Comparison of ENCODE assay signal across 8 mouse cellular contexts in the genomic region with DNA sequence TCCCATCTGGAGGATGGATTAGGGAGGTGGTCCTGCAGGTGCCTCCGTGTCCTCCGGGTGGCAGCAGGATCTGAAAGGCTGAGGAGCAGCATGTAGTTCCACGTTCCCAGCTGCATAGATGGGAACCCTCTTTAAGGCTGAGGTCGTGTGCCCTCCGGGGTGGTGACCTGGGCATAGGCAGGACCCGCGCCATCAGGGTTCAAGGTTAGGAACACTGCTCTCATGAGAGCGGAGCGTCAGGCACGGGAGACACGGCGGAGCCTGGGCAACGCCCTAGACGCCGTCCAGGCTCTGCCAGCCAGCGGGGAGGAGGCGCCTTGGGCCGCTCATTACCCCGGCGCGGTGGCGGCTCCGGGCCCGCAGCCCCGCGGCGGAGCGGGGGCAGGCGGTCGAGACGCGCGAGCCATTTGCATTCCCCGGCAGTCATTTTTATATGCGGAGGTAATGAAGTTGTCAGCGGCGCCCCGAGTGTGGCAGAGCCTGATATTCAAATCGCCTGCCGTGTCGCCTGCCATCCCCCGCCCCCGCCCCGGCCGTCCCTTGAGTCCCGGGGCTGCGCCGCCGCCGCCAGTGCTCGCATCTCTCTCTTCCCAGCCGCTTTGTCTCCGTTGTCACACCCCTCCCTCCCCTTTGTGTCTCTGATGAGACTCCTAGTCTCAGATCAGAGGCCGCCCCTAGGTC.
DNase-seq lines count a peak whose midpoint lies in the region; ATAC-seq and TF ChIP-seq lines count a peak whose summit lies in the region.

No protein-coding gene starts in this region.

- 2% methylated on average over 51 of the region's 54 CpGs for WGBS in embryonic facial prominence, embryonic 14.5 days
- 2% methylated on average over 51 of the region's 54 CpGs for WGBS in heart, postnatal 0 days
- WGBS in liver, embryonic 14.5 days (ENCODE audit: insufficient replicate concordance): under 1% methylated on average over 54 of the region's 54 CpGs
- 1% methylated on average over 53 of the region's 54 CpGs for WGBS in thymus, adult 2 months

- ATAC-seq in embryonic facial prominence, embryonic 14.5 days (ENCODE audit: low read depth): peak; percentile 88
- ATAC-seq in heart, postnatal 0 days (ENCODE audit: insufficient read depth, low read depth): peak; percentile 79
- ATAC-seq in liver, embryonic 14.5 days (ENCODE audit: insufficient read depth): peak; percentile 63

- H3K4me3 ChIP-seq in embryonic facial prominence, embryonic 14.5 days (ENCODE audit: low read depth, low read length): peak overlapping the region; percentile 58
- peak overlapping the region; percentile 63 for H3K4me3 ChIP-seq in heart, postnatal 0 days (ENCODE audit: low read depth, low read length)
- H3K4me3 ChIP-seq in liver, embryonic 14.5 days (ENCODE audit: insufficient read depth in 1 of 2, low read depth in 2 of 2, low read length in 2 of 2): peak overlapping the region; percentile 41 to 53
- H3K4me3 ChIP-seq in thymus, adult 2 months (ENCODE audit: control insufficient read depth, insufficient read depth, low read length): peak overlapping the region; percentile 32

- H3K27ac ChIP-seq in embryonic facial prominence, embryonic 14.5 days (replicated peaks; ENCODE audit: low read depth, low read length): no peak overlapping the region
- no peak overlapping the region for H3K27ac ChIP-seq in heart, postnatal 0 days (ENCODE audit: low read depth)
- no peak overlapping the region for H3K27ac ChIP-seq in liver, embryonic 14.5 days
- H3K27ac ChIP-seq in thymus, adult 2 months (ENCODE audit: control insufficient read depth, insufficient read depth, low read length): no peak overlapping the region

- peak overlapping the region; percentile 67 for H3K9ac ChIP-seq in embryonic facial prominence, embryonic 14.5 days (ENCODE audit: low read depth, low read length)
- H3K9ac ChIP-seq in heart, postnatal 0 days (replicated peaks; ENCODE audit: low read depth, low read length): peak overlapping the region; percentile 40; the same call in 1 of the 2 replicates
- 0 out of 2 replicates have a peak overlapping the region, but pooled peaks have one; percentile 32 for H3K9ac ChIP-seq in liver, embryonic 14.5 days (replicated peaks)

- no peak for TF ChIP-seq EP300 in heart, postnatal 0 days (IDR thresholded peaks at IDR 0.05; ENCODE audit: low read depth)
- TF ChIP-seq EP300 in liver, embryonic 14.5 days (IDR thresholded peaks at IDR 0.05; ENCODE audit: low read depth): no peak

- H3K36me3 ChIP-seq in embryonic facial prominence, embryonic 14.5 days (ENCODE audit: control insufficient read depth, insufficient read depth, low read length): no peaks in the 10 kb centered on the region
- H3K36me3 ChIP-seq in heart, postnatal 0 days (replicated peaks; ENCODE audit: control insufficient read depth, insufficient read depth, low read length): no peaks in the 10 kb centered on the region
- H3K36me3 ChIP-seq in liver, embryonic 14.5 days (replicated peaks; ENCODE audit: control insufficient read depth, insufficient read depth, low read depth): no peaks in the 10 kb centered on the region
- H3K36me3 ChIP-seq in thymus, adult 2 months (ENCODE audit: control insufficient read depth, insufficient read depth, low read length): no peaks in the 10 kb centered on the region

- H3K9me3 ChIP-seq in embryonic facial prominence, embryonic 14.5 days (ENCODE audit: control insufficient read depth, low read length): no peaks in the 10 kb centered on the region
- no peaks in the 10 kb centered on the region for H3K9me3 ChIP-seq in heart, postnatal 0 days (replicated peaks; ENCODE audit: control insufficient read depth, low read length)
- H3K9me3 ChIP-seq in liver, embryonic 14.5 days (ENCODE audit: control insufficient read depth, low read length): no peaks in the 10 kb centered on the region

- H3K4me2 ChIP-seq in embryonic facial prominence, embryonic 14.5 days (ENCODE audit: low read depth, low read length): peak overlapping the region; percentile 95
- peak overlapping the region; percentile 90 for H3K4me2 ChIP-seq in heart, postnatal 0 days (ENCODE audit: low read depth, low read length)
- peak overlapping the region; percentile 71 for H3K4me2 ChIP-seq in liver, embryonic 14.5 days (ENCODE audit: low read depth)

- peak; percentile 23 for DNase-seq in CD4-positive, CD25-positive, alpha-beta regulatory T cell, adult 2 months (ENCODE audit: low read depth, low spot score)
- peak; percentile 64 for DNase-seq in adrenal gland, postnatal 25 days
- peak; percentile 59 for DNase-seq in embryonic facial prominence, embryonic 14.5 days (ENCODE audit: low spot score)
- peak; percentile 25 for DNase-seq in heart, postnatal 0 days (ENCODE audit: low spot score)
- DNase-seq in kidney, postnatal 36 days: peak; percentile 40 to 71
- DNase-seq in liver, embryonic 14.5 days (ENCODE audit: low read depth in 3 of 3, low spot score in 3 of 3): no peak
- DNase-seq in naive thymus-derived CD4-positive, alpha-beta T cell, adult 2 months (ENCODE audit: low read depth): peak; percentile 13
- peak; percentile 26 for DNase-seq in thymus, adult 2 months

- H3K4me1 ChIP-seq in embryonic facial prominence, embryonic 14.5 days (ENCODE audit: control insufficient read depth, insufficient read depth, low read length): peaks cover 4% of the 10 kb centered on the region; the same call in 1 of the 2 replicates
- H3K4me1 ChIP-seq in heart, postnatal 0 days (ENCODE audit: control insufficient read depth, insufficient read depth): no peaks in the 10 kb centered on the region
- peaks cover 0 to 4% of the 10 kb centered on the region in 2 experiments; a peak in 2 of 4 replicates for H3K4me1 ChIP-seq in liver, embryonic 14.5 days (replicated peaks; ENCODE audit: control insufficient read depth in 2 of 2, insufficient read depth in 2 of 2, low read length in 1 of 2)
- peaks cover 5% of the 10 kb centered on the region for H3K4me1 ChIP-seq in thymus, adult 2 months (replicated peaks; ENCODE audit: control insufficient read depth, insufficient read depth, low read length)

- peaks cover 7% of the 10 kb centered on the region; the same call in 1 of the 2 replicates for H3K27me3 ChIP-seq in embryonic facial prominence, embryonic 14.5 days (replicated peaks; ENCODE audit: control insufficient read depth, insufficient read depth, low read length)
- peaks cover 19% of the 10 kb centered on the region; the same call in 1 of the 2 replicates for H3K27me3 ChIP-seq in heart, postnatal 0 days (ENCODE audit: control insufficient read depth, insufficient read depth, low read length)
- peaks cover 19% of the 10 kb centered on the region for H3K27me3 ChIP-seq in liver, embryonic 14.5 days (ENCODE audit: control insufficient read depth, insufficient read depth, low read length)
- peaks cover 5% of the 10 kb centered on the region; the same call in 1 of the 2 replicates for H3K27me3 ChIP-seq in thymus, adult 2 months (ENCODE audit: control insufficient read depth, insufficient read depth, low read length)

- peak; percentile 64 for TF ChIP-seq CTCF in heart, postnatal 0 days (IDR thresholded peaks at IDR 0.05; ENCODE audit: low read depth)
- peak; percentile 62 for TF ChIP-seq CTCF in liver, embryonic 14.5 days (IDR thresholded peaks at IDR 0.05; ENCODE audit: low read depth)
- no peak for TF ChIP-seq CTCF in thymus, adult 2 months (IDR thresholded peaks at IDR 0.05; ENCODE audit: borderline replicate concordance, control insufficient read depth, extremely low read depth, insufficient read depth, low read length, poor library complexity)

- no peak for TF ChIP-seq POLR2A in thymus, adult 2 months (IDR thresholded peaks at IDR 0.05; ENCODE audit: control insufficient read depth, extremely low read depth, insufficient read depth, low read length, poor library complexity)

Comparison
In these comparisons a context has a peak if more than half of its experiments do, and no peak if none do; other contexts are left out.
1. DNase-seq: peak in CD4-positive, CD25-positive, alpha-beta regulatory T cell, adult 2 months (single experiment), adrenal gland, postnatal 25 days (single experiment), embryonic facial prominence, embryonic 14.5 days (single experiment), heart, postnatal 0 days (single experiment), kidney, postnatal 36 days (2 of 2), naive thymus-derived CD4-positive, alpha-beta T cell, adult 2 months (single experiment) and thymus, adult 2 months (single experiment); none in liver, embryonic 14.5 days (0 of 3).
2. Peak in every context shown above with its lines, with median percentiles within 50 percentile points of each other: ATAC-seq, H3K4me2 ChIP-seq, H3K4me3 ChIP-seq and H3K9ac ChIP-seq.